Mouse (Mus musculus): ENCODE data around the gene Atp13a5. TPM values are rescaled to one million over a fixed set of nuclear protein-coding genes. Genes with fewer than 3 reads are reported as not detected.

The Atp13a5 gene
- total RNA-seq (2012; rRNA removed): not detected in 2 replicates
- polyA plus RNA-seq (2012; ENCODE audit: insufficient read depth in 1 of 2, insufficient read length in 2 of 2, low read depth in 1 of 2, low replicate concordance in 2 of 2, missing spikeins in 1 of 2): not detected

GRCm38 (mm10) chr16:29378458-29378857, at the start of gene Atp13a5:
Gene Atp13a5, minus strand, starts transcription at chr16:29378732.
- DNase-seq (ENCODE audit: low read depth, low spot score): no peak
- no peaks in the 10 kb centered on the region for H3K4me1 ChIP-seq (ENCODE audit: control insufficient read depth in 1 of 2, insufficient read depth in 2 of 2, low read length in 2 of 2)
- no peak within 1 kb of the TSS for H3K4me3 ChIP-seq (ENCODE audit: control insufficient read depth in 1 of 2, insufficient read depth in 1 of 2, low read depth in 2 of 2, low read length in 2 of 2)
- H3K9ac ChIP-seq (ENCODE audit: control insufficient read depth, low read depth, low read length, poor library complexity, severe bottlenecking): no peak within 1 kb of the TSS
- no peaks in the 10 kb centered on the region for H3K27me3 ChIP-seq (ENCODE audit: control insufficient read depth in 1 of 2, insufficient read depth in 2 of 2, low read length in 2 of 2)
- H3K27ac ChIP-seq (ENCODE audit: control insufficient read depth, low read depth, low read length): no peak within 1 kb of the TSS
- H3K36me3 ChIP-seq (ENCODE audit: control insufficient read depth in 1 of 2, insufficient read depth in 2 of 2, low read length in 2 of 2): no peaks in the 10 kb centered on the region
- no peaks in the 10 kb centered on the region for H3K9me3 ChIP-seq (replicated peaks; ENCODE audit: insufficient read depth, low read length)
- H3K79me2 ChIP-seq (ENCODE audit: control insufficient read depth, insufficient read depth, low read length, poor library complexity): no peaks in the 10 kb centered on the region
- TF ChIP-seq ETS1 (IDR thresholded peaks at IDR 0.05; ENCODE audit: low read depth, low read length): no peak

GRCm38 (mm10) chr16:29414822-29415221, 36.3 kb upstream of the Atp13a5 start:
- Histone ChIP-seq H3K9ac (ENCODE audit: control insufficient read depth, low read depth, low read length, poor library complexity, severe bottlenecking) (no peak overlapping the region), H3K4me1 (ENCODE audit: control insufficient read depth in 1 of 2, insufficient read depth in 2 of 2, low read length in 2 of 2) (no peaks in the 10 kb centered on the region), H3K36me3 (ENCODE audit: control insufficient read depth in 1 of 2, insufficient read depth in 2 of 2, low read length in 2 of 2) (no peaks in the 10 kb centered on the region), H3K9me3 (replicated peaks; ENCODE audit: insufficient read depth, low read length) (no peaks in the 10 kb centered on the region), H3K27me3 (ENCODE audit: control insufficient read depth in 1 of 2, insufficient read depth in 2 of 2, low read length in 2 of 2) (no peaks in the 10 kb centered on the region), H3K79me2 (ENCODE audit: control insufficient read depth, insufficient read depth, low read length, poor library complexity) (no peaks in the 10 kb centered on the region), H3K27ac (ENCODE audit: control insufficient read depth, low read depth, low read length) (no peak overlapping the region), H3K4me3 (ENCODE audit: control insufficient read depth in 1 of 2, insufficient read depth in 1 of 2, low read depth in 2 of 2, low read length in 2 of 2) (no peak overlapping the region)
- TF ChIP-seq MXI1 (IDR thresholded peaks at IDR 0.05; ENCODE audit: low read depth, low read length) (no peak), RAD21 (IDR thresholded peaks at IDR 0.05; ENCODE audit: low read depth, low read length) (no peak), MAFK (IDR thresholded peaks at IDR 0.05; ENCODE audit: borderline replicate concordance, low read depth, low read length) (no peak), MYC (IDR thresholded peaks at IDR 0.05; ENCODE audit: low read depth, low read length) (no peak), MEF2A (IDR thresholded peaks at IDR 0.05; ENCODE audit: extremely low read depth, insufficient replicate concordance, low read depth, low read length, poor library complexity, severe bottlenecking) (no peak), TAL1 (IDR thresholded peaks at IDR 0.05; ENCODE audit: low read length) (no peak), GATA1 (IDR thresholded peaks at IDR 0.05; ENCODE audit: low read depth, low read length) (no peak), RCOR1 (IDR thresholded peaks at IDR 0.05; ENCODE audit: low read depth, low read length) (no peak), ELF1 (IDR thresholded peaks at IDR 0.05; ENCODE audit: low read depth, low read length) (no peak), POLR2AphosphoS2 (IDR thresholded peaks at IDR 0.05; ENCODE audit: low read length) (no peak), E2F4 (IDR thresholded peaks at IDR 0.05; ENCODE audit: borderline replicate concordance, low read depth, low read length) (no peak), TBP (IDR thresholded peaks at IDR 0.05; ENCODE audit: low read depth, low read length) (no peak), BHLHE40 (IDR thresholded peaks at IDR 0.05; ENCODE audit: borderline replicate concordance, low read depth, low read length) (no peak), CHD1 (IDR thresholded peaks at IDR 0.05; ENCODE audit: low read depth, low read length) (no peak), EP300 (IDR thresholded peaks at IDR 0.05; ENCODE audit: low read depth in 1 of 2, low read length in 2 of 2) (no peak)
- DNase-seq (ENCODE audit: low read depth, low spot score): no peak

Measured in MEL (cell line).